Mouse (Mus musculus) heart, embryonic 15.5 days (tissue): ENCODE results near the gene Gna11. TPM values are rescaled to one million over a fixed set of nuclear protein-coding genes. Genes with fewer than 3 reads are reported as not detected.

Experiments
- microRNA-seq: library from miRNA; unstranded; fragments of <30 nt; microRNA quantifications from one replicate; pipeline ENCODE4, GENCODE M21; 2016
- polyA plus RNA-seq: library from polyadenylated mRNA; unstranded; fragments of >200 nt; fragmentation: Nextera tagmentation; extraction: Ambion mirVana; gene quantifications from 2 replicates; pipeline ENCODE4 v1.2.1, GENCODE M21; 2015

Gene Gna11
- polyA plus RNA-seq, 1 experiment from 2014 or later = 52.1 TPM

Small RNA genes within 50 kb of the gene (microRNA-seq; reads per million reads assigned to microRNA genes)
- gene Gm25595 = not detected

Other genes starting within 250 kb of the Gna11 start
- gene Cactin, start 224.1 kb downstream of the Gna11 start, polyA plus RNA-seq = 23.5 and 34.1 TPM in 2 replicates
- gene Tbxa2r, start 216.5 kb downstream of the Gna11 start, polyA plus RNA-seq = 11.3 and 17.9 TPM in 2 replicates
- 0.04 TPM in 1 of 2 replicates, not detected in the other for gene Gipc3, start 201.9 kb downstream of the Gna11 start, polyA plus RNA-seq
- gene Hmg20b, start 194.7 kb downstream of the Gna11 start, polyA plus RNA-seq = 82.8 and 83.4 TPM in 2 replicates
- 11.7 and 22.3 TPM in 2 replicates for gene Mfsd12, start 187.7 kb downstream of the Gna11 start, polyA plus RNA-seq
- 0.81 and 2.2 TPM in 2 replicates for gene 4930404N11Rik, start 179.4 kb downstream of the Gna11 start, polyA plus RNA-seq
- 66.5 and 84.1 TPM in 2 replicates for gene Fzr1, start 166.7 kb downstream of the Gna11 start, polyA plus RNA-seq
- gene Dohh, start 160.8 kb downstream of the Gna11 start, polyA plus RNA-seq = 65.2 and 79.9 TPM in 2 replicates
- gene Gm48551, start 160.7 kb downstream of the Gna11 start, polyA plus RNA-seq = 2.2 and 2.3 TPM in 2 replicates
- gene Gm48552, start 156.2 kb downstream of the Gna11 start, polyA plus RNA-seq = 0.84 and 0.91 TPM in 2 replicates
- gene Smim24, start 152.1 kb downstream of the Gna11 start, polyA plus RNA-seq = 3.9 and 4.1 TPM in 2 replicates
- 60.9 and 71.2 TPM in 2 replicates for gene Nfic, start 89.6 kb downstream of the Gna11 start, polyA plus RNA-seq
- 0.08 and 0.41 TPM in 2 replicates for gene Celf5, start 62.5 kb downstream of the Gna11 start, polyA plus RNA-seq
- 43.6 and 63.4 TPM in 2 replicates for gene Ncln, start 48.8 kb downstream of the Gna11 start, polyA plus RNA-seq
- gene S1pr4, start 45.1 kb downstream of the Gna11 start, polyA plus RNA-seq = 0.47 and 1.5 TPM in 2 replicates
- gene Gna15, start 21.0 kb downstream of the Gna11 start, polyA plus RNA-seq = 0.64 and 1.6 TPM in 2 replicates
- 650 and 761 TPM in 2 replicates for gene Aes, start 14.3 kb upstream of the Gna11 start, polyA plus RNA-seq
- gene Tle2, start 29.4 kb upstream of the Gna11 start, polyA plus RNA-seq = 23.6 and 29.3 TPM in 2 replicates
- gene Tle6, start 55.9 kb upstream of the Gna11 start, polyA plus RNA-seq = 23.9 and 30.5 TPM in 2 replicates
- 0.48 and 0.72 TPM in 2 replicates for gene BC025920, start 61.1 kb upstream of the Gna11 start, polyA plus RNA-seq
- gene Sirt6, start 82.6 kb upstream of the Gna11 start, polyA plus RNA-seq = 20.8 and 26.7 TPM in 2 replicates
- gene Ankrd24, start 83.3 kb upstream of the Gna11 start, polyA plus RNA-seq = 12.3 and 13.7 TPM in 2 replicates
- 2.8 and 2.9 TPM in 2 replicates for gene Gm10778, start 103.9 kb upstream of the Gna11 start, polyA plus RNA-seq
- 8.3 and 10.9 TPM in 2 replicates for gene Zfp433, start 159.6 kb upstream of the Gna11 start, polyA plus RNA-seq
- 3.9 and 4.6 TPM in 2 replicates for gene Gm3055, start 226.0 kb upstream of the Gna11 start, polyA plus RNA-seq